Mouse (Mus musculus) layer of hippocampus, adult 9-11 months (tissue): Measurements from ENCODE around the gene Lgalsl.

Experiments used
- DNase-seq: peaks from one replicate; pipeline ENCODE4 v3.0.0; 2022

Gene Lgalsl

GRCm38 (mm10) chr11:20778861-20779563 lies 51.8 kb downstream of the Lgalsl start:
- DNase-seq: no peak

GRCm38 (mm10) chr11:20778298-20778697 lies 52.6 kb downstream of the Lgalsl start:
- no peak for DNase-seq

GRCm38 (mm10) chr11:20776668-20777067 lies 54.2 kb downstream of the Lgalsl start:
- DNase-seq: no peak
